Mouse (Mus musculus): ENCODE data around the gene Dcaf10.
"Not testable (repeated sequence)": the region's sequence is repeated elsewhere in the genome, so short reads cannot be mapped to it uniquely, and the experiment has no call there.

Gene Dcaf10

GRCm38 (mm10) chr4:45393658-45394057 lies 51.8 kb downstream of the Dcaf10 start:
- DNase-seq (ENCODE audit: low spot score in 2 of 2): no peak

- DNase-seq (ENCODE audit: low spot score in 2 of 2): not testable (repeated sequence)
Measured at GRCm38 (mm10) chr4:45396211-45396610, 54.3 kb downstream of the Dcaf10 start.

GRCm38 (mm10) chr4:45398315-45398714 lies 56.4 kb downstream of the Dcaf10 start:
- not testable (repeated sequence) for DNase-seq (ENCODE audit: low spot score in 2 of 2)

- DNase-seq (ENCODE audit: low spot score in 2 of 2): no peak
Measured at GRCm38 (mm10) chr4:45399421-45400210, 57.7 kb downstream of the Dcaf10 start.

DNA sequence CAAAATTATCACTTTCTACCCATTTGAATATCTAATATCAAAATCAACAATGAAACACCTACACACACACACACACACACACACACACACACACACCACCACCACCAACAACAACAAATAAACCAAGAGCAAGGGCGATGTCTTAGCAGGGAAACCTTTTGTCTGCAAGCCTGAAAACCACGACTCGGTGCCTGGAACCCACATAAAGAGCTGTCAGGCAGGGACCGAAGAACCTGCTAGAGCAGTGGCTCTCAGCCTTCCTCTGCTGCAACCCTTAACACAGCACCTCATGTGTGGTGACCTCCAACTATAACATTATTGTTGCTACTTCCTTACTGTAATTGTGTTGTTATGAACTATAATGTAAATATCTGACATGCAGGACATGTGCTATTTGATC lies 60.4 kb downstream of the Dcaf10 start:
- no peak for DNase-seq (ENCODE audit: low spot score in 2 of 2)

DNA sequence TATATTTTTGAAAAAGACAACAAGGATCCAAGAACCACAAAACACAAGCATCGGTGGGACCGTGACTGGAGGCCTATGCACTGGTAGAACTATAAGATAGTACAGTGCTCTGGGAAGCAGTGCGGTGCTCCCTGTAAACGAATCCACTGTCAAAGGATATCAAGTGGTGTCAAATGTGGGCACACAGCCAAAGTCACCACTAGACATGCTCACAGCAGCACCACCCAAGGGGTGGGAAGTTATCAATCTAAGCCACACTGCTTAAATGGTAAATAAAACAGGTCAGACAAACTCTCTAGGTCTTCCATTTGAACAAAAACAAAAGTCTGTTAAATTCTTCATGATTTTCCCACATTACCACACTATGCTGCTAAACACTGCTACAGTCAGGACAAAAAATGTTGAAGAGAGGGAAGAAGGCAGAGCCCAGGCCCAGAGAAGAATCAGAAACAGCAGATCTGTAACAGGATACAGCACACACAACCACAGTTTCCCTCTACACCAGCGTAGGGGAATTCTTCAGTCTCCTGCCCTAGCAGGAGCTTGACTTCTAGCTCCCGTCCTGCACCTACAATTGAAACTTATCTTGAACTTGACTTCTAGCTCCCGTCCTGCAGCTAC lies 61.1 kb downstream of the Dcaf10 start:
- no peak for DNase-seq (ENCODE audit: low spot score in 2 of 2)

- no peak for DNase-seq (ENCODE audit: low spot score in 2 of 2)
Measured at GRCm38 (mm10) chr4:45403499-45403878, 61.6 kb downstream of the Dcaf10 start.

- DNase-seq (ENCODE audit: low spot score in 2 of 2): no peak
Measured at GRCm38 (mm10) chr4:45404086-45404485, 62.2 kb downstream of the Dcaf10 start.

DNA sequence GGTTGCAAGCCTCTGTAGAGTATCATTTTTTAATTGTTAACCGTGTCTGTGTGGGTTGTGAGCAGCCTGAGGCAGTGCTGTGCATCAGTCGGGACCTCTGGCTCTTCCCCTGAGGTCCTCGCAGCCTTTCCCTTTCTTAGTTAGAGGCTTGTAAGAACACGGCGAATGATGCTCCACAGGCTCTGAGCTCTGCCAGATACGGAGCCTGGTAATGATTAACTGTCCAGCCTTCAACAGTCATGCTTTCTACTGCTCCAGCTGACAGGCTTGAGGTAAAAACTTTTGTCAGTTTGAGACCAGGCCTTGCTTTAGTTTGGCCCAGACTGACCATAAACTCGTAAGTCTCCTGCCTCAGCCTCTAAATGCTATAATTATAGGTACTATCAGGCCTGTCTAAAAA lies 63.4 kb downstream of the Dcaf10 start:
- DNase-seq (ENCODE audit: low spot score in 2 of 2): no peak

DNA sequence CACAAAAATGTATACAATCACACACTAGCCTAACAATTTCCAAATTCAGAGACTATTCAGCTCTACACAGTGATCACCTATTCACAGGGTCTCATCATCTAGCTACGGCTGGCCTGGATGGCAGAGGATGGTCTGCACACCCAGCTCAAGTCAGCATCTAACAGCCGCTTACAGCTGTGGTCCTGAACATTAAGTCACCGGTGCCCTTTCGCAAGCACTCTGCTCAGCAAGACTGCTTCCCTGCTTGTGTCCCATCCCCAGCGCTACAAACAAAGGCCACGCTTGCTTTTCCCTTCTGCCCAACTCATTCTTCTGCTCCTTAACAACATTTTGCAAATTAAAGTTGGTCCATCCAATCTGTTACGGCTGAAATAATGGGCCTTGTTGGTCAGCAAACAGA lies 64.5 kb downstream of the Dcaf10 start:
- DNase-seq (ENCODE audit: low spot score in 2 of 2): no peak

DNA sequence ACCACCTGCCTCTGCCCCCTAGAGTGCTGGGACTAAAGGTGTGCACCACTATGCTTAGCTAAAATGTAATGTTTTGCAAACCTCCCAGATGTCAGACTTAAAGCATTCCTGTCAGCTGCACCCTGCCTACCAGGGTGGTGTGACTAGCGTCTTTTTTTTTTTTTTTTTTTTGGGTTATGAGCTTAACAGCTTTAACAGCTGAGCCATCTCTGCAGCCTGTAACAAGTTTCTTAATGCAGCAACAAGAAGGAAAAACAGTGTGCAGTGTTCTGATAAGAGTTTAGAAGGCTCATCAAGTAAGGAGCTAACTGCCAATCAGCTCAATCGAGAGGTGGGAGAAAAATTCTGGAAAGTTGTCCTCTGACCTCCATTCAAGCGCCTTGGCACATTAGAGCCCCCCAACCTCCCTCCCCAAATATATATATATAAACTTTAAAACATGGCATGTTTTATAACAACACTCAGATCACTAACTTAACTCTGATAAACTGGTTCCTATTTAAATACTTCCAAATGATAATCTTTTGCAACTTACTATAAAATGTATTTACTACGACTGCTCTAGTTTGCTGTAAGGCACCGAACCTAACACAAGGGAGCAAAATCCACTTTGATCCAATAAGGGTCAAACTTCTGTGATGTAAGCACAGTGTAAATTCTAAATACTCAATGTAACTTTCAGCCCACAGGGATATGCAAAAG lies 65.3 kb downstream of the Dcaf10 start:
- DNase-seq (ENCODE audit: low spot score in 2 of 2): no peak

GRCm38 (mm10) chr4:45407703-45408334 lies 65.9 kb downstream of the Dcaf10 start:
- DNase-seq (ENCODE audit: low spot score in 2 of 2): peak in 1 of 2 experiments; percentile 10

GRCm38 (mm10) chr4:45408427-45409132 lies 66.7 kb downstream of the Dcaf10 start, which contains the start of gene Slc25a51:
TSS of gene Slc25a51 (minus strand) at chr4:45408766.
- DNase-seq (ENCODE audit: low spot score in 2 of 2): peak; percentile 76 to 87

GRCm38 (mm10) chr4:45409270-45409669 lies 67.4 kb downstream of the Dcaf10 start:
- DNase-seq (ENCODE audit: low spot score in 2 of 2): peak; percentile 25 to 41

- DNase-seq (ENCODE audit: low spot score in 2 of 2): no peak
Measured at GRCm38 (mm10) chr4:45411181-45411790, 69.4 kb downstream of the Dcaf10 start.

- DNase-seq (ENCODE audit: low spot score in 2 of 2): no peak
Measured at GRCm38 (mm10) chr4:45412433-45413192, 70.7 kb downstream of the Dcaf10 start.

GRCm38 (mm10) chr4:45413674-45414338 lies 71.9 kb downstream of the Dcaf10 start:
- DNase-seq (ENCODE audit: low spot score in 2 of 2): no peak

DNA sequence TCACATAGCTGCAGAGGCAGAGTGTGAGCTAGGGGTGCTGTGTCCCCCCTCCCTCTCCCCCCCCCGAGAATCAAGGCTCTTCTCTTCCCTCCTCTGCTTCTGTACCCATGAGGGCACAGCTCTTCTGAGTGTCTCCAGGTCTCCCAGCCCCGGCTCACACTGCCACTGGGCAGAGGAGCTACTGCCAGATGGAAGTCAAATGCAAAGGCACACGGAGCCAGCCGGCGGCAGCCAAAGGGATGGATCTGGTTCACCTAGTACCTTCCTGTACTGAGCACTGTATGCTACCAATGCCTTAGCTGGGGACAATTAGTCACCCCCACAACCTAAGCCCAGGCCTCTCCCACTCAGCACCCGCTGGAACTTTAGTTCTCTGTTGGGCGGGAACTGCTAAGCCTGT lies 74.4 kb downstream of the Dcaf10 start:
- no peak for DNase-seq (ENCODE audit: low spot score in 2 of 2)

- peak; percentile 44 to 68 for DNase-seq (ENCODE audit: low spot score in 2 of 2)
Measured at GRCm38 (mm10) chr4:45418229-45418950, 76.5 kb downstream of the Dcaf10 start.
